ENCODE assay signal across 8 mouse cellular contexts in the genomic region with DNA sequence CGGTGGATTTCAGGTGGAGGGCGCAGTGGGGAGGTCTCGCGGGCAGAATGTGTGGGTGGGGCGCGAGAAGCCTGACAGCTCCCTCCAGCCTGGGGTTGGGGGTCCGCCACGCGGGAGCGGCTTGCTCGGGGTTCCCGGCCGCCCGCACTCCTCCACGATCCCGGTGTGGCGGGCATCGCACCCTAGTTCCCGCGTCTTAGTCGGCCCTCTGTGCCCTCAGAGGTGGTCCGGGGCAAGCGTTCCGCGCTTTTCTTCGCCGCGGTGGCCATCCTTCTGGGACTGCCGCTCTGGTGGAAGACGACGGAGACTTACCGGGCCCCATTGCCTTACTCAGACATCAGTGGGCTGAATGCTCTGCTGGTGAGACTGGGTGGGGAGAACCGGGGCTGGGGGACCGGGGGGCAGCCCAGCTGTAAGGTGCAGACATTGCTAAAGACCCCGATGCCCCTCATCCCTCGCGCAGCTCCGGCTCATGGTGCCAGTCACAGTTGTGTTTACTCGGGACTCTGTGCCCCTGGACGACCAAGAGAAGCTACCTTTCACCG. TPM values are rescaled to one million over a fixed set of nuclear protein-coding genes. Genes with fewer than 3 reads are reported as not detected.
DNase-seq lines count a peak whose midpoint lies in the region; ATAC-seq and TF ChIP-seq lines count a peak whose summit lies in the region.

No protein-coding gene starts in this region.

- H3K36me3 ChIP-seq in heart, embryonic 12.5 days: peaks cover 19% of the 10 kb centered on the region
- peaks cover 52% of the 10 kb centered on the region for H3K36me3 ChIP-seq in E14TG2a.4 (ENCODE audit: insufficient read depth, low read length)
- H3K36me3 ChIP-seq in forebrain, embryonic 13.5 days (ENCODE audit: poor library complexity, severe bottlenecking): peaks cover 31% of the 10 kb centered on the region
- H3K36me3 ChIP-seq in liver, embryonic 15.5 days (replicated peaks): peaks cover 11% of the 10 kb centered on the region; the same call in 1 of the 2 replicates

- H3K27me3 ChIP-seq in heart, embryonic 12.5 days (replicated peaks): no peaks in the 10 kb centered on the region
- H3K27me3 ChIP-seq in E14TG2a.4 (ENCODE audit: insufficient read depth, low read length): no peaks in the 10 kb centered on the region
- H3K27me3 ChIP-seq in forebrain, embryonic 13.5 days: no peaks in the 10 kb centered on the region
- no peaks in the 10 kb centered on the region for H3K27me3 ChIP-seq in liver, embryonic 15.5 days

- no peak overlapping the region for H3K27ac ChIP-seq in heart, embryonic 12.5 days (ENCODE audit: poor library complexity, severe bottlenecking)
- 0 out of 2 replicates have a peak overlapping the region, but pooled peaks have one; percentile 7 for H3K27ac ChIP-seq in forebrain, embryonic 13.5 days
- H3K27ac ChIP-seq in liver, embryonic 15.5 days (replicated peaks): peak overlapping the region; percentile 58; the same call in 1 of the 2 replicates

- 2% methylated on average over 36 of the region's 41 CpGs for WGBS in heart, embryonic 12.5 days
- under 1% methylated on average over 29 of the region's 41 CpGs for WGBS in forebrain, embryonic 13.5 days
- WGBS in liver, embryonic 15.5 days (ENCODE audit: insufficient replicate concordance): under 1% methylated on average over 41 of the region's 41 CpGs

- H3K9me3 ChIP-seq in heart, embryonic 12.5 days (replicated peaks): no peaks in the 10 kb centered on the region
- no peaks in the 10 kb centered on the region for H3K9me3 ChIP-seq in E14TG2a.4 (ENCODE audit: low read length)
- no peaks in the 10 kb centered on the region for H3K9me3 ChIP-seq in forebrain, embryonic 13.5 days (replicated peaks)
- H3K9me3 ChIP-seq in liver, embryonic 15.5 days (replicated peaks): no peaks in the 10 kb centered on the region

- ATAC-seq in heart, embryonic 12.5 days (ENCODE audit: insufficient number of reproducible peaks, low FRiP score): peak; percentile 63
- peak; percentile 62 for ATAC-seq in forebrain, embryonic 13.5 days
- ATAC-seq in liver, embryonic 15.5 days (ENCODE audit: insufficient read depth): peak; percentile 69
- no peak for ATAC-seq in megakaryocyte progenitor cell, adult 5-6 weeks (replicated peaks; ENCODE audit: poor library complexity)

- TF ChIP-seq CTCF in E14TG2a.4 (conservative IDR thresholded peaks at IDR 0.05; ENCODE audit: low read length): no peak

- no peak for DNase-seq in heart, postnatal 4 days
- no peak for DNase-seq in yolk sac, embryonic 10.5 days (ENCODE audit: low spot score)
- no peak for DNase-seq in c-Kit-positive CD71-positive TER-119-positive erythroid progenitor cells, embryonic 14.5 days (ENCODE audit: low spot score)

- peak overlapping the region; percentile 77 for H3K4me3 ChIP-seq in heart, embryonic 12.5 days
- H3K4me3 ChIP-seq in E14TG2a.4 (replicated peaks; ENCODE audit: low read length): peak overlapping the region; percentile 97
- H3K4me3 ChIP-seq in forebrain, embryonic 13.5 days: peak overlapping the region; percentile 79
- peak overlapping the region; percentile 84 for H3K4me3 ChIP-seq in liver, embryonic 15.5 days (replicated peaks)

- H3K4me2 ChIP-seq in heart, embryonic 12.5 days: peak overlapping the region; percentile 97
- peak overlapping the region; percentile 97 for H3K4me2 ChIP-seq in forebrain, embryonic 13.5 days
- peak overlapping the region; percentile 95 for H3K4me2 ChIP-seq in liver, embryonic 15.5 days

- peak overlapping the region; percentile 85 for H3K9ac ChIP-seq in heart, embryonic 12.5 days
- peak overlapping the region; percentile 90 for H3K9ac ChIP-seq in forebrain, embryonic 13.5 days
- peak overlapping the region; percentile 81 for H3K9ac ChIP-seq in liver, embryonic 15.5 days

- H3K4me1 ChIP-seq in heart, embryonic 12.5 days (replicated peaks): peaks cover 11% of the 10 kb centered on the region
- H3K4me1 ChIP-seq in E14TG2a.4 (replicated peaks; ENCODE audit: low read depth, low read length): peaks cover 50% of the 10 kb centered on the region
- peaks cover 31% of the 10 kb centered on the region for H3K4me1 ChIP-seq in forebrain, embryonic 13.5 days
- H3K4me1 ChIP-seq in liver, embryonic 15.5 days (replicated peaks): peaks cover 15% of the 10 kb centered on the region

RNA-seq across cellular contexts. Expression of gene Pigs, which starts 0.4 kb away (rescaled TPM):
- polyA plus RNA-seq in heart, embryonic 12.5 days (2016; fragmentation: Nextera tagmentation; extraction: Ambion mirVana): 71.4 and 75.6 TPM in 2 replicates
- total RNA-seq in heart, postnatal 4 days (2021): 10 to 100 TPM; 27.0 to 27.2 TPM
- 55.0 and 62.0 TPM in 2 replicates for polyA plus RNA-seq in forebrain, embryonic 13.5 days (2015; fragmentation: Nextera tagmentation; extraction: Ambion mirVana)
- 31.1 and 33.3 TPM in 2 replicates for polyA plus RNA-seq in liver, embryonic 15.5 days (2015; fragmentation: Nextera tagmentation; extraction: Ambion mirVana)
- total RNA-seq in megakaryocyte progenitor cell, adult 5-6 weeks (2015): 25.6 and 28.6 TPM in 2 replicates
- 13.3 and 15.6 TPM in 2 replicates for total RNA-seq in megakaryocyte progenitor cell, adult 5-6 weeks (2017)

RNA-seq across cellular contexts. Expression of gene Aldoc, which starts 5.8 kb away (rescaled TPM):
- 10.0 and 12.6 TPM in 2 replicates for polyA plus RNA-seq in heart, embryonic 12.5 days (2016; fragmentation: Nextera tagmentation; extraction: Ambion mirVana)
- total RNA-seq in heart, postnatal 4 days (2021): 1 to 10 TPM; 3.3 to 3.6 TPM
- 135 and 142 TPM in 2 replicates for polyA plus RNA-seq in forebrain, embryonic 13.5 days (2015; fragmentation: Nextera tagmentation; extraction: Ambion mirVana)
- polyA plus RNA-seq in liver, embryonic 15.5 days (2015; fragmentation: Nextera tagmentation; extraction: Ambion mirVana): 10.5 and 13.3 TPM in 2 replicates
- 0.15 and 1.0 TPM in 2 replicates for total RNA-seq in megakaryocyte progenitor cell, adult 5-6 weeks (2015)
- 0.17 and 0.54 TPM in 2 replicates for total RNA-seq in megakaryocyte progenitor cell, adult 5-6 weeks (2017)

RNA-seq across cellular contexts. Expression of gene Unc119, which starts 14.7 kb away (rescaled TPM):
- polyA plus RNA-seq in heart, embryonic 12.5 days (2016; fragmentation: Nextera tagmentation; extraction: Ambion mirVana): 45.6 and 47.7 TPM in 2 replicates
- total RNA-seq in heart, postnatal 4 days (2021): 10 to 100 TPM; 13.5 to 14.6 TPM
- 68.7 and 70.2 TPM in 2 replicates for polyA plus RNA-seq in forebrain, embryonic 13.5 days (2015; fragmentation: Nextera tagmentation; extraction: Ambion mirVana)
- 27.4 and 29.4 TPM in 2 replicates for polyA plus RNA-seq in liver, embryonic 15.5 days (2015; fragmentation: Nextera tagmentation; extraction: Ambion mirVana)
- 27.2 and 34.4 TPM in 2 replicates for total RNA-seq in megakaryocyte progenitor cell, adult 5-6 weeks (2015)
- 25.7 and 29.2 TPM in 2 replicates for total RNA-seq in megakaryocyte progenitor cell, adult 5-6 weeks (2017)

RNA-seq across cellular contexts. Expression of gene Spag5, which starts 27.3 kb away (rescaled TPM):
- polyA plus RNA-seq in heart, embryonic 12.5 days (2016; fragmentation: Nextera tagmentation; extraction: Ambion mirVana): 27.2 and 34.0 TPM in 2 replicates
- 10 to 100 TPM; 32.6 to 33.2 TPM for total RNA-seq in heart, postnatal 4 days (2021)
- polyA plus RNA-seq in forebrain, embryonic 13.5 days (2015; fragmentation: Nextera tagmentation; extraction: Ambion mirVana): 41.8 and 46.4 TPM in 2 replicates
- 34.8 and 35.0 TPM in 2 replicates for polyA plus RNA-seq in liver, embryonic 15.5 days (2015; fragmentation: Nextera tagmentation; extraction: Ambion mirVana)
- 27.0 and 30.0 TPM in 2 replicates for total RNA-seq in megakaryocyte progenitor cell, adult 5-6 weeks (2015)
- total RNA-seq in megakaryocyte progenitor cell, adult 5-6 weeks (2017): 52.6 and 54.0 TPM in 2 replicates

RNA-seq across cellular contexts. Expression of gene BC030499, which starts 37.9 kb away (rescaled TPM):
- polyA plus RNA-seq in heart, embryonic 12.5 days (2016; fragmentation: Nextera tagmentation; extraction: Ambion mirVana): 0.54 TPM in 1 of 2 replicates, not detected in the other
- total RNA-seq in heart, postnatal 4 days (2021): 1 to 10 TPM; 1.2 to 1.4 TPM
- 0.18 and 0.35 TPM in 2 replicates for polyA plus RNA-seq in forebrain, embryonic 13.5 days (2015; fragmentation: Nextera tagmentation; extraction: Ambion mirVana)
- polyA plus RNA-seq in liver, embryonic 15.5 days (2015; fragmentation: Nextera tagmentation; extraction: Ambion mirVana): 0.22 TPM in 1 of 2 replicates, not detected in the other
- total RNA-seq in megakaryocyte progenitor cell, adult 5-6 weeks (2015): 0.22 and 0.30 TPM in 2 replicates
- total RNA-seq in megakaryocyte progenitor cell, adult 5-6 weeks (2017): 0.14 and 2.0 TPM in 2 replicates
